In the genomic region with DNA sequence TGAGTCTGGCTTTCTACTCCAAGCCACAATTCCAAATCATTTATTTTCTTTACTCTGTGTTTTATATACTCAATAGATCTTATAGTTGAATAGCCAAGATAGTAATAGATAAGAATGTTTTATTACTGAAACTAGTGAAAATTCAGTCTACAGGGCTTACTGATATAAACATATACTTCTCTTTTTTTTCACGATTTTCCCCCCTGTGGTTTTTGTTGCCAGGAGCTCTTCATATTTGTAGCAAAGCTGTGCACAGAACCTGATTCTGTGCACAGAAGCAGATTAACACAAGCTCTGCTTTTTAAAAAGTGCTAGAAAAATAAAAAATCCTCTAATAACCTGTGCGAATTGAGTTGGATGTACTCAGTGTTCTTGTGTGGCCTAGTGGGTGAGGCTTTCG, we compare ENCODE assay signal across 19 mouse cellular contexts.
A peak's percentile ranks its signal among the peaks of the same experiment; 100 is the strongest.
DNase-seq lines count a peak whose midpoint lies in the region; ATAC-seq and TF ChIP-seq lines count a peak whose summit lies in the region.
"Had no signal": no experiment of that assay in that cellular context is flagged by ENCODE, and none has a peak within 500 bp of the region (broad histone marks: within the 10 kb centered on the region; RNA-seq: fewer than 3 reads in every experiment).

No protein-coding gene starts in this region.

- no peak overlapping the region for H3K4me2 ChIP-seq in forebrain, embryonic 15.5 days (replicated peaks)
- no peak overlapping the region for H3K4me2 ChIP-seq in forebrain, embryonic 16.5 days (ENCODE audit: low read length)
- H3K4me2 ChIP-seq in hindbrain, postnatal 0 days (ENCODE audit: low read depth, low read length), result no peak overlapping the region
- no peak overlapping the region for H3K4me2 ChIP-seq in neural tube, embryonic 14.5 days (ENCODE audit: low read depth, low read length)
- H3K4me2 ChIP-seq: embryonic facial prominence, embryonic 12.5 days; heart, embryonic 13.5 days; intestine, embryonic 15.5 days had no signal

- no peak overlapping the region for H3K9ac ChIP-seq in forebrain, embryonic 15.5 days (replicated peaks)
- H3K9ac ChIP-seq in forebrain, embryonic 16.5 days (replicated peaks; ENCODE audit: low read depth, low read length), result no peak overlapping the region
- no peak overlapping the region for H3K9ac ChIP-seq in hindbrain, postnatal 0 days (replicated peaks; ENCODE audit: low read length)
- no peak overlapping the region for H3K9ac ChIP-seq in neural tube, embryonic 14.5 days (replicated peaks; ENCODE audit: low read depth, low read length)
- H3K9ac ChIP-seq: embryonic facial prominence, embryonic 12.5 days; heart, embryonic 13.5 days; intestine, embryonic 15.5 days had no signal

- peaks cover 17% of the 10 kb centered on the region; the same call in 1 of the 2 replicates for H3K4me1 ChIP-seq in forebrain, embryonic 15.5 days
- peaks cover 10% of the 10 kb centered on the region for H3K4me1 ChIP-seq in forebrain, embryonic 16.5 days (replicated peaks; ENCODE audit: control insufficient read depth, insufficient read depth, low read length)
- no peaks in the 10 kb centered on the region for H3K4me1 ChIP-seq in hindbrain, postnatal 0 days (ENCODE audit: insufficient read depth, low read length)
- H3K4me1 ChIP-seq in neural tube, embryonic 14.5 days (ENCODE audit: control insufficient read depth, insufficient read depth, low read length), result peaks cover 17% of the 10 kb centered on the region; the same call in 1 of the 2 replicates
- H3K4me1 ChIP-seq: embryonic facial prominence, embryonic 12.5 days; heart, embryonic 13.5 days; intestine, embryonic 15.5 days; limb, embryonic 10.5 days had no signal

- 87% methylated on average over 3 of the region's 3 CpGs for WGBS in forebrain, embryonic 15.5 days
- 76% methylated on average over 3 of the region's 3 CpGs for WGBS in forebrain, embryonic 16.5 days
- WGBS in hindbrain, postnatal 0 days, result 62% methylated on average over 3 of the region's 3 CpGs
- 81% methylated on average over 3 of the region's 3 CpGs for WGBS in neural tube, embryonic 14.5 days

- no peaks in the 10 kb centered on the region for H3K27me3 ChIP-seq in forebrain, embryonic 15.5 days
- no peaks in the 10 kb centered on the region for H3K27me3 ChIP-seq in forebrain, embryonic 16.5 days (replicated peaks; ENCODE audit: control insufficient read depth, insufficient read depth, low read length)
- H3K27me3 ChIP-seq in hindbrain, postnatal 0 days (ENCODE audit: insufficient read depth, low read length), result no peaks in the 10 kb centered on the region
- H3K27me3 ChIP-seq in neural tube, embryonic 14.5 days (ENCODE audit: control insufficient read depth, insufficient read depth, low read length), result no peaks in the 10 kb centered on the region
- H3K27me3 ChIP-seq: CH12.LX; embryonic facial prominence, embryonic 12.5 days; heart, embryonic 13.5 days; intestine, embryonic 15.5 days had no signal

- H3K4me3 ChIP-seq in forebrain, embryonic 15.5 days, result no peak overlapping the region
- no peak overlapping the region for H3K4me3 ChIP-seq in forebrain, embryonic 16.5 days (replicated peaks; ENCODE audit: low read length)
- no peak overlapping the region for H3K4me3 ChIP-seq in hindbrain, postnatal 0 days (ENCODE audit: low read length)
- no peak overlapping the region for H3K4me3 ChIP-seq in neural tube, embryonic 14.5 days (ENCODE audit: low read depth, low read length)
- H3K4me3 ChIP-seq: embryonic facial prominence, embryonic 12.5 days; erythroblast, embryonic 14.5 days; gastrocnemius, adult 2 months; heart, embryonic 13.5 days; intestine, embryonic 15.5 days; left cerebral cortex, adult 2 months; limb, embryonic 10.5 days had no signal

- no peak for DNase-seq in hindbrain, postnatal 0 days (ENCODE audit: low spot score)
- no peak for DNase-seq in testis, postnatal 10 days (ENCODE audit: low spot score)
- DNase-seq: adrenal gland, postnatal 25 days; gastrocnemius, adult 2 months; kidney, postnatal 36 days; lung, adult 2 months; thymus, postnatal 4 days had no signal

- 0 out of 2 replicates have a peak overlapping the region, but pooled peaks have one; percentile 11 for H3K27ac ChIP-seq in forebrain, embryonic 15.5 days (replicated peaks)
- no peak overlapping the region for H3K27ac ChIP-seq in forebrain, embryonic 16.5 days (ENCODE audit: low read length)
- H3K27ac ChIP-seq in hindbrain, postnatal 0 days, result 0 out of 2 replicates have a peak overlapping the region, but pooled peaks have one; percentile 52
- H3K27ac ChIP-seq in neural tube, embryonic 14.5 days (ENCODE audit: low read depth, low read length), result peak overlapping the region; percentile 70; the same call in 1 of the 2 replicates
- H3K27ac ChIP-seq: embryonic facial prominence, embryonic 12.5 days; gastrocnemius, adult 2 months; heart, embryonic 13.5 days; intestine, embryonic 15.5 days; left cerebral cortex, adult 2 months; limb, embryonic 10.5 days had no signal

- TF ChIP-seq CTCF in hindbrain, postnatal 0 days (IDR thresholded peaks at IDR 0.05; ENCODE audit: low read depth), result no peak

- H3K36me3 ChIP-seq in forebrain, embryonic 15.5 days, result no peaks in the 10 kb centered on the region
- H3K36me3 ChIP-seq in forebrain, embryonic 16.5 days (ENCODE audit: control insufficient read depth, insufficient read depth), result no peaks in the 10 kb centered on the region
- H3K36me3 ChIP-seq in hindbrain, postnatal 0 days (ENCODE audit: insufficient read depth, low read length), result no peaks in the 10 kb centered on the region
- no peaks in the 10 kb centered on the region for H3K36me3 ChIP-seq in neural tube, embryonic 14.5 days (ENCODE audit: control insufficient read depth, insufficient read depth, low read length)
- H3K36me3 ChIP-seq: embryonic facial prominence, embryonic 12.5 days; heart, embryonic 13.5 days; intestine, embryonic 15.5 days; limb, embryonic 10.5 days had no signal

- no peaks in the 10 kb centered on the region for H3K9me3 ChIP-seq in forebrain, embryonic 15.5 days
- H3K9me3 ChIP-seq in forebrain, embryonic 16.5 days (ENCODE audit: control insufficient read depth, low read length), result no peaks in the 10 kb centered on the region
- no peaks in the 10 kb centered on the region for H3K9me3 ChIP-seq in hindbrain, postnatal 0 days (ENCODE audit: low read length)
- H3K9me3 ChIP-seq in neural tube, embryonic 14.5 days (ENCODE audit: control insufficient read depth, low read length), result no peaks in the 10 kb centered on the region
- H3K9me3 ChIP-seq: embryonic facial prominence, embryonic 12.5 days; heart, embryonic 13.5 days; intestine, embryonic 15.5 days; limb, embryonic 10.5 days had no signal

- no peak for ATAC-seq in forebrain, embryonic 15.5 days (replicated peaks)
- ATAC-seq in forebrain, embryonic 16.5 days, result no peak
- ATAC-seq in granulocyte monocyte progenitor cell, adult 5-6 weeks (replicated peaks; ENCODE audit: poor library complexity, severe bottlenecking), result peak; percentile 40
- ATAC-seq in hindbrain, postnatal 0 days, result no peak
- ATAC-seq in neural tube, embryonic 14.5 days (ENCODE audit: low read depth), result no peak
- no peak for ATAC-seq in monocyte, adult 5-6 weeks (replicated peaks; ENCODE audit: insufficient number of reproducible peaks, low FRiP score, low TSS enrichment, poor library complexity, severe bottlenecking)
